Mouse (Mus musculus) cerebellum, postnatal 4 days (tissue): ENCODE data around the gene Gm10382.
"Not testable (repeated sequence)": the region's sequence is repeated elsewhere in the genome, so short reads cannot be mapped to it uniquely, and the experiment has no call there.

Experiments used
- DNase-seq, 2 experiments: peaks; one replicate each; pipeline ENCODE4 v3.0.0; 2022; ENCODE audit warnings: low spot score in 2 of 2, mixed read lengths in 1 of 2

Gene Gm10382

DNA sequence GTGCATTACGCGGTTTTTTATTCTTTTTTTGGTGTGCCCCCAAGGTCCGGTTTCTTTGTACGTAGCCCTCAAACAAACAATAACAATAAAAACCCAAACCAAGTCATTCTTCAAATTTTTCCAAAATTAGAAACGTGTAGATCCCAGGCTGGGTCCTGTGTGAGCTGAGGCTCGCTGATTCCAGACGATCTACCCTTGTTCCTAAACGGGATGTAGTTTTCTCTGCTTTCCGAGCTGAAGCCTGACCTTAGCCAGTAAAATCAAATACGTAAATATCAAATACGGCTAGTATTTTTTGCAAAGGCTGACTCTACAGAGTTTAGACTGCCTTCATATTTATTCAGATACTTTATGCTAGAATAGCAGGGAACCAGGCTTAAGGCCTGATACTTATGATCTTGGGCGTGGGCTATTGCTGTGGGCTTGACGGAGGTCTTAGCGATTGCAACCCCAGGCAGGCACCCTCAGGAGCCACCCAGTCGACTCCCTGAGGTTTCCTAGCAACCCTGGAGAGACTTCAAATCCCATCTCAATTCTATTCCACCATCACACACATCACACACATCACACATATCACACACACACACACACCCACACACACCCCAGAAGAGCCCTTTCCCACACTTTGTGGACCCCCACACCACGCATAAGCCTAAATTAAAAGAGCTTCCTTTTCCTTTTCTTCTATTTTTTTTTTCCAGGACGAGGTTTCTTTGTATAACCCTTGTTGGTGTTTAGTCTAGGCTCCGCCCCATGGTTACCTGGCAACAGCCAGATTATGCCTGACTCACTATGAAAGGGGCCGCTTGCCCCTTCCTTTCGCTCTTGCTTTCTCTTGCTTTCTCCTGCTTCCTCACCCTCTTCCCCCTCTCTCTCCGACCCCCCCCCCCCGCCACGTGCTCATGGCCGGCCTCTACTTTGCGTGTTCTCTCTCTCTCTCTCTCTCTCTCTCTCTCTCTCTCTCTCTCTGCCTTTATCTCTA lies 4.8 kb downstream of the Gm10382 start:
- peak in 1 of 2 experiments; percentile 61 for DNase-seq

DNA sequence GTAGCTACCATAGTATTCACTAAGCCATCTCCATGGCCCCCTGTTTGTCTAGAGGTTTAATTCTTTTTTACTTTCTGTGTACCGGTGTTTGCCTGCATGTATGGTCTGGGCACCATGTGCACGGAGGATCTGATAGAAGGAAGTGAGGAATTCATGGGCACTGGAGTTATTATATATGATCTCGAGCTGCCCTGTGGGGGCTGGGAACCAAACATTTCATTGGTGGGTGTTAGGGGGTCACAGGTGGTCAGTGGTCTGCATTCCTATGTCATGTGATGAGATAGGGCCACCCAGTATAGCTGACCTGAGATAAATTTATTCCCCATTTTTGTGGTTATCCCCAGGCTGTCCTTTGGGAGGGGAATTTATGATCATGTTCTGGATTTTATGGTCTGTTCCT lies 5.9 kb downstream of the Gm10382 start:
- no peak for DNase-seq

GRCm38 (mm10) chr5:125400903-125401302 lies 11.8 kb downstream of the Gm10382 start:
- no peak for DNase-seq

DNA sequence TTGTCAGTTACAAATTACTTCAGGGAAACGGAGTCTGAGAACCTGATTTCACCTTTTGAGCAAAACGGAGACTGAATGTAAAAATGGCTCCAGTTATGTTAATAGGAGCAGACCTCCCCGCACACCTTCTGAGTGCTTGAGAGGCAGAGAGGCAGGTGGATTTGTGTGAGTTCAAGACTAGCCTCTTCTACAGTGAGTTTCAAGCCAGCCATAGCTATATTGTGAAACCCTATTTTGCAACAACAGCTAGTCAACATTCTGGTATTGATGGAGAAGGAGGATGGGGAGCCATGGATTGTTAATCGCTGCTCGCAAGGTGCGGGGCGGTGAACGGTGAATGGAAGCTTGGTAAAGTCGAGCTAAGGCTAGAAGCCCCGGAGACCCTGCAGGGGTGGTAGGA lies 13.4 kb downstream of the Gm10382 start:
- no peak for DNase-seq

DNA sequence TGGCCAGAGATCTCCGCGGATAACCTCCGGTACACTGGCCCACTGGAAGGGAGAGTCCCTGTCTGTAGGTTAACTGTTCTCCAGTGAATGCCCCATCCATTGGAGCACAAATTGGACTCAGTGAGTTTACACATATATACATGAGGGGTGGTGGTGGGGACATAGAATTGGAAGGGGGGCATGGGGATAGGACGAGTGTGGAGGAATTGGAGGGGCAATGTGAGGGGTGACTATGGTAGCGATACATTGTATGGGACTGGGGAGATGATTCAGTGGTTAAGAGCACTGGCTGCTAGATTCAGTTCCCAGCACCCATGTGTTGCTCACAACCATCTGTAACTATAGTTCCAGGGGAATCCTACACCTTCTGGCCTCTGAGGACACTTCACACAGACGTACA lies 13.9 kb downstream of the Gm10382 start:
- DNase-seq: no peak

GRCm38 (mm10) chr5:125403481-125404465 lies 14.7 kb downstream of the Gm10382 start:
- DNase-seq: peak in 1 of 2 experiments; percentile 76

- peak in 1 of 2 experiments; percentile 19 for DNase-seq
Observed at GRCm38 (mm10) chr5:125404536-125404902, 15.4 kb downstream of the Gm10382 start.

DNA sequence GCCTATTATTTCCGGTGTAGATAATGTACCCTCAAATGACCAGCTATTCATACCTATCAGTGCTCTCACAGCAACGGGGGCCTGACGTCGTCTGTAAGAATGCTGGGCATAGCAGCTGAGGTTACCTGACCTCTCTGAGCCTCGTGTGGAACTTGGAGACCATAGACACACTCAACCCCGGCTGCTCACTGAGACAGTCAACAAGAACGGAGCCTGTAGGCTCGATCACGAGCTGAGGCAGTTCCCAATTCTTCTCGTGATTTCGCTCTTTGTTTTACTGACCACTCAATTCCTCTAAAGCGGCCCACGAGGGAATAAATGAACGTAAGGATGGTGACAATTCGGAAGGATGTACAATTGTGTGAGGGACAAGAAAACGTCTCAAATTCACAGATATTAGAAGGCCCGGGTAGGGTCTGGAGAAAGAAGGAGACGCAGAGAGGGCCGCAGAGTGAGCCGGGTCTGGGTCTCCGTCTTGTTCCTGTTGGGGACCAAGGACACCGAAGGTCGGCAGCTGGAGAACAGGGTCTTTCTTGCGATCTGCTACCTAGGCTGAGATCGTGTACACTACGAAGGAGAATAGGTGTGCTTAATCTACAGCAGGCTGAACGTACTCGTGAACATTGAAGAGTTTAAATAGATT lies 15.9 kb downstream of the Gm10382 start:
- DNase-seq: peak in 1 of 2 experiments; percentile 46

- DNase-seq: peak; percentile 74 to 93
Observed at GRCm38 (mm10) chr5:125405546-125406248, 16.6 kb downstream of the Gm10382 start.

DNA sequence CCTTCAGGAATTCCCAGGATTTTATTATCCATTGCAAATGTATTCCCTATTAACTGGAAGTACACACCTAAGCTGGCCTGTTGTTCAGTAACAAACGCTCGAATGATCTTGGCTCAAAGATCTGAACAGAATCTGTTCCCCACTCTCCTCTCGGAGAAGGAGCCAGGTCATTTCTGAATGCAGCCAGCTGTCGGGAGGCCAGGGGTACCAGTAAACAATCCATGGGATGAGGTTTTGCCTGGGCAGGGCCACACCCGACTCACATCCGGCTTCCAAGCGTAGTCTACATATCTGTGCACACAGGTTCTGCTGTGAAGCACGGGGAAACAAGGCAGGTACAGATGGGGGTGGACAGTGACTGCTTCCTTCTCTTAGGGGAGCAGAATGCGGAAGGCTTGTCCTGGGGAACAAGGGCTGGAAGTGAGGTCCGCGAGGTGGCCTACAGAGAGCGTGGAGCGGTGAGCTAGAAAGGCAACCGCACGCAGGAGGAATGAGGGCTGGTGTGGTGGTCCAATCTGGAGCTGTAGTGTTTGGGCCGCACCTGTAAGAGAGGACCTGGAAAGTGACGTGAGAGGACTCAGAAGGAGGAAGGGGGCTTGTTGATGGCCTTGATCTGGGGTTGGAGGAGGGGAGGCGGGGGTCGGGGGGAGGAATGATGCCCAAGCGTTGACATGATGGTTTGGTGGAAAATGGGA lies 17.3 kb downstream of the Gm10382 start:
- peak in 1 of 2 experiments; percentile 56 for DNase-seq

GRCm38 (mm10) chr5:125407020-125407830 lies 18.1 kb downstream of the Gm10382 start:
- DNase-seq: no peak

DNA sequence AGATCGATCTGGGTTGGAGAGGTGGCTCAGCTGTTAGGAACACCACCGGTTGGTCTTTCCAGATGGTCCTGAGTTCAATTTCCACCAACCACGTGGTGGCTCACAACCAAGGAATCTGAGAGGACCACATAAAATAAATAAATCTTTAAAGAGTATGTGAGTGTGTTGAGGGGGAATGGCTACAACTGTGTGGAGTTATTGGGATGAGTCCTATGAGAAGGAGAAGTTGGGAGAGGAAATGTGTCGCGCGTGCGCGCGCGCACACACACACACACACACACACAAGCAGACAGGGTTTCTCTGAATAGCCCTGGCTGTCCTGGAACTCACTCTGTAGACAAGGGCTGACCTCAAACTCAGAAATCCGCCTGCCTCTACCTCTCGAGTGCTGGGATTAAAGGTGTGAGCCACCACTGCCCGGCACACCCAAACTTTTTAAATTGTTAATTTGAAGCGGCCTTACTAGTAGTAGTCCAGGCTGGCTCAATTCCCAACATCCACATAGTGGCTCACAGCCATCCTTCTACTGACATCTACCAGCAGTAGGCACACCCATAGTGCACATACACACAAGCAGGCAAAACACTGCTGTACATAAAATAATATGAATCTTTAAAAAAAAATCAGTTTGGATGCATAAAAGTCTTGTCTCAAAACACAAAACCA lies 18.9 kb downstream of the Gm10382 start:
- no peak for DNase-seq

DNA sequence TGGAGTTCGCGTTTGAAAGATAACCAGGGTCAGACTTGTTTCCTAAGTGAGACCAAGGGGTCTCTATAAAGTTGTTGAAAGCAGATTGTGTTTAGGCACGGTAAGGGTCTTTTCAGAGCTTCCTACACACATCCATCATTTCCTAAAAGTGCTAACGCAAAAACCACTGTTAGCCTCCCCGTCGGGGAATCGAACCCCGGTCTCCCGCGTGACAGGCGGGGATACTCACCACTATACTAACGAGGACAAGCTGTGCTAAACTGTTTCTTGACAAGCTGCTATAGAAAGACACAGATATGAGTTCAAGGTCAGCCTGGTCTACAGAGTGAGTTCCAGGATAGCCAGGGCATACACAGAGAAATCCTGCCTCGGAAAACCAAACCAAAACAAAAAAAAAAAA lies 19.7 kb downstream of the Gm10382 start:
- DNase-seq: peak; percentile 78 to 81

GRCm38 (mm10) chr5:125409348-125410090 lies 20.4 kb downstream of the Gm10382 start:
- DNase-seq: peak in 1 of 2 experiments; percentile 34

DNA sequence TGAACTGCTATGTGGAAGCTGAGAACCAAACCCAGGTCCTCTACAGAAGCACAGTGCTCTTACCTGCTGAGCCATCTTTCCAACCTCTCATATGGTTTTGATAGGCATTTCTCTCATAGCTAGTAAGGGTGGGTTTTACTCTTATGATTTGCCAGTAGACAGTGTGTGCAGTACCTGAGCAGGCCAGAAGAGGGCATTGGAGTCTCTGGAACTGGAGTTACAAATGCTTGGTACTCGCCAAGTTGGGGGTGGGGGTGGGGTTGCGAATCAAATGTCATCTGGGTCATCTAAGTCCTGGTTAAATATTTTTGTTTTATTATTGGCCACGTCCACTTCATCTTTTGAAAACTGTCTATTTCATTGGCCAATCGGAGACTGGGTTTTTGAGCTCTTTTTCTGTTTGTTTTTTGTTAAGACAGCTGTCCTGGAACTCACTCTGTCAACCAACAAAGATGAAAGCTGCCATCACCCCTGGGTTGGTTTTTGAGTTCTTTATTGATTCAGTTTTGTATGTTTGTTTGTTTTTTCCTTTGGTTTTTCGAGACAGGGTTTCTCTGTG lies 22.9 kb downstream of the Gm10382 start:
- DNase-seq: peak; percentile 65 to 85

- not testable (repeated sequence) for DNase-seq
Observed at GRCm38 (mm10) chr5:125412536-125412935, 23.4 kb downstream of the Gm10382 start.

- no peak for DNase-seq
Observed at GRCm38 (mm10) chr5:125413763-125414162, 24.6 kb downstream of the Gm10382 start.

DNA sequence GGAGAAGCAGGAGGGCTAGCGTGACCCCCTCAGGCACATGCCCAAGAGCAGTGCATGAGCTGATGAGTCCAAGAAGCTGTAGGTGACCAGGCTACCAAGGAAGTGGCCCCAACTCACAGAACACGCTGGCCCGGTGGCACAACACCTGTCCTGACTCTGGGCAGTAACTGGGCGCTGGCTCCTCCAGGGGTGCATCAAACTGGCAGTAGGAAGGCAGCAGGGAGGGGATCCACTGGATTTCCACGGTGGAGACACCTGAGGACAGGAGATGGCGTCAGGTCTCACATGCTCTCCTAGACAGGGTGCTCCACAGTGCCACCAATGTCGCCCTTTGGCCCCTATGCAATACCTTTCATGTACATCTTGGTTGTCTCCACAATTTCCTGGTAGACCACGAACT lies 27.1 kb downstream of the Gm10382 start:
- DNase-seq: no peak
